Mouse (Mus musculus) testis, adult 2 months (tissue): ENCODE measurements around the gene Olfr412.

Source experiments
- CTCF ChIP-seq: fragments of 200-500 bp; IDR thresholded peaks from 2 replicates; pipeline ENCODE4 v1.5.1; 2012; ENCODE audit warnings: low read depth, mild to moderate bottlenecking, inconsistent platforms, low read length, moderate library complexity; ENCODE audit not compliant: control insufficient read depth, insufficient read depth, insufficient replicate concordance
- POLR2A ChIP-seq: fragments of 200-500 bp; IDR thresholded peaks from 2 replicates; pipeline ENCODE4 v1.6.1; 2012; ENCODE audit warnings: low read depth, mild to moderate bottlenecking, inconsistent platforms, low read length, moderate library complexity; ENCODE audit not compliant: control insufficient read depth

DNA sequence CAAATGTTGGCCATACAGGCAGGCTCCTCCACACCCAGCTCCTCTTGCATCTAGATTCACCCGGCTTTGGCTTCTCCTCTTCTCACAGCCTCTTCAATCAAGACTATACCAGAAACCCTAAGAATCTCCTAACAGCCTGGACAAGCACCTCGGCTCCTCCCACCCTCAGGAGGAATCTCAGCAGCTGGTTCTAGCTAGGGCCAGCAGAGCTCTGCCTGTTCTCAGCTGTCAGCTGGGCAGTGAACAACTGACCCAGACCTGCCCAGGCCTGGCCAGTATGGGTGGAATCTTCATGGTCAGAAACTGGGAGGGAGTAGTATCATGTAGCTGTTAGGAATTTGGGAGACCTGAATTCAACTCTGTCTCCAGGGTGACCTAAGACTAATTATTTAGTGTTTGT is 42.3 kb downstream of the Olfr412 start:
- TF ChIP-seq CTCF (no peak), POLR2A (no peak)
